Mouse (Mus musculus) MEL (cell line): ENCODE data around the gene Pik3r3. TPM values are rescaled to one million over a fixed set of nuclear protein-coding genes. Genes with fewer than 3 reads are reported as not detected.
A peak's percentile ranks its signal among the peaks of the same experiment; 100 is the strongest.

Source experiments
- DNase-seq: peaks from one replicate; pipeline ENCODE4 v3.0.0; 2011; ENCODE audit warnings: low read depth, low spot score
- H3K27ac ChIP-seq: 2 replicates; pipeline ENCODE4 v1.5.1; 2012; ENCODE audit warnings: low read depth, mild to moderate bottlenecking, control low read depth, low read length, moderate library complexity; ENCODE audit not compliant: control insufficient read depth
- H3K27me3 ChIP-seq, 2 experiments: fragments of 150-350 bp in 1 of 2; sonication (generic) in 1 of 2; 2 replicates each; pipeline ENCODE4 v1.6.1; 2012; ENCODE audit warnings: low read length in 2 of 2, mild to moderate bottlenecking in 2 of 2, improper control_type of control experiment in 1 of 2, moderate library complexity in 1 of 2; ENCODE audit not compliant: insufficient read depth in 2 of 2, control insufficient read depth in 1 of 2
- H3K36me3 ChIP-seq, 2 experiments: 2 replicates each; pipeline ENCODE4 v1.6.1; 2012 to 2014; ENCODE audit warnings: low read length in 2 of 2, improper control_type of control experiment in 1 of 2, inconsistent platforms in 1 of 2, mild to moderate bottlenecking in 1 of 2; ENCODE audit not compliant: insufficient read depth in 2 of 2, control insufficient read depth in 1 of 2
- H3K4me1 ChIP-seq, 2 experiments: fragments of 150-350 bp in 1 of 2; sonication (generic) in 1 of 2; 2 replicates each; pipeline ENCODE4 v1.6.1; 2012; ENCODE audit warnings: low read length in 2 of 2, improper control_type of control experiment in 1 of 2, mild to moderate bottlenecking in 1 of 2; ENCODE audit not compliant: insufficient read depth in 2 of 2, control insufficient read depth in 1 of 2
- H3K4me3 ChIP-seq, 2 experiments: fragments of 150-350 bp in 1 of 2; sonication (generic) in 1 of 2; 2 replicates each; pipeline ENCODE4 v1.5.1; 2012; ENCODE audit warnings: low read depth in 2 of 2, low read length in 2 of 2, mild to moderate bottlenecking in 2 of 2, moderate library complexity in 2 of 2, control low read depth in 1 of 2, improper control_type of control experiment in 1 of 2; ENCODE audit not compliant: control insufficient read depth in 1 of 2, insufficient read depth in 1 of 2
- H3K79me2 ChIP-seq: 2 replicates; pipeline ENCODE4 v1.6.1; 2012; ENCODE audit warnings: mild to moderate bottlenecking, low read length, moderate library complexity; ENCODE audit not compliant: control insufficient read depth, poor library complexity, insufficient read depth
- H3K9ac ChIP-seq: 2 replicates; pipeline ENCODE4 v1.6.1; 2012; ENCODE audit warnings: low read depth, mild to moderate bottlenecking, control low read depth, low read length, moderate library complexity; ENCODE audit not compliant: control insufficient read depth, poor library complexity, severe bottlenecking
- H3K9me3 ChIP-seq: fragments of 150-350 bp; sonication (generic); replicated peaks from 2 replicates; pipeline ENCODE4 v1.6.1; 2012; ENCODE audit warnings: mild to moderate bottlenecking, low read length, improper control_type of control experiment, moderate library complexity; ENCODE audit not compliant: insufficient read depth
- BHLHE40 ChIP-seq: IDR thresholded peaks from 2 replicates; pipeline ENCODE4 v1.6.1; 2012; ENCODE audit warnings: low read depth, mild to moderate bottlenecking, inconsistent platforms, low read length, improper control_type of control experiment, borderline replicate concordance
- CHD2 ChIP-seq: IDR thresholded peaks from 2 replicates; pipeline ENCODE4 v1.6.1; 2011; ENCODE audit warnings: low read length, improper control_type of control experiment
- CTCF ChIP-seq, 3 experiments: IDR thresholded peaks in 2 of 3; conservative IDR thresholded peaks in 1 of 3; 2 replicates each; pipeline ENCODE4 v1.5.1; 2011 to 2012; ENCODE audit warnings: low read length in 3 of 3, low read depth in 2 of 3, mild to moderate bottlenecking in 2 of 3, improper control_type of control experiment in 1 of 3, inconsistent platforms in 1 of 3, mixed read lengths in 1 of 3, moderate library complexity in 1 of 3; ENCODE audit not compliant: control insufficient read depth in 1 of 3, insufficient read depth in 1 of 3, poor library complexity in 1 of 3, severe bottlenecking in 1 of 3
- EP300 ChIP-seq, 2 experiments: IDR thresholded peaks; 2 replicates each; pipeline ENCODE4 v1.6.1; 2011; ENCODE audit warnings: improper control_type of control experiment in 2 of 2, low read length in 2 of 2, low read depth in 1 of 2, mild to moderate bottlenecking in 1 of 2
- ETS1 ChIP-seq: IDR thresholded peaks from 2 replicates; pipeline ENCODE4 v1.6.1; 2012; ENCODE audit warnings: low read depth, mild to moderate bottlenecking, inconsistent platforms, low read length, improper control_type of control experiment, moderate library complexity
- GABPA ChIP-seq: IDR thresholded peaks from 2 replicates; pipeline ENCODE4 v1.6.1; 2012; ENCODE audit warnings: low read depth, mild to moderate bottlenecking, inconsistent platforms, low read length, improper control_type of control experiment, moderate library complexity
- GATA1 ChIP-seq: IDR thresholded peaks from 2 replicates; pipeline ENCODE4 v1.6.1; 2011; ENCODE audit warnings: low read depth, low read length, improper control_type of control experiment
- KAT2A ChIP-seq: conservative IDR thresholded peaks from 2 replicates; pipeline ENCODE4 v1.6.1; 2012; ENCODE audit warnings: low read depth, low read length, improper control_type of control experiment, inconsistent platforms
- MAX ChIP-seq: IDR thresholded peaks from 2 replicates; pipeline ENCODE4 v1.6.1; 2011; ENCODE audit warnings: low read length, improper control_type of control experiment
- MEF2A ChIP-seq: IDR thresholded peaks from 2 replicates; pipeline ENCODE4 v1.6.1; 2014; ENCODE audit warnings: low read depth, mild to moderate bottlenecking, inconsistent platforms, low read length, improper control_type of control experiment; ENCODE audit not compliant: poor library complexity, insufficient replicate concordance, severe bottlenecking; ENCODE audit errors: extremely low read depth
- MXI1 ChIP-seq: IDR thresholded peaks from 2 replicates; pipeline ENCODE4 v1.6.1; 2011; ENCODE audit warnings: mild to moderate bottlenecking, low read depth, low read length, improper control_type of control experiment
- MYB ChIP-seq: IDR thresholded peaks from 2 replicates; pipeline ENCODE4 v1.6.1; 2011; ENCODE audit warnings: mild to moderate bottlenecking, low read depth, low read length, improper control_type of control experiment
- MYC ChIP-seq: IDR thresholded peaks from 2 replicates; pipeline ENCODE4 v1.6.1; 2011; ENCODE audit warnings: low read depth, mild to moderate bottlenecking, low read length, improper control_type of control experiment, moderate library complexity
- NRF1 ChIP-seq: IDR thresholded peaks from 2 replicates; pipeline ENCODE4 v1.6.1; 2014; ENCODE audit warnings: low read depth, mild to moderate bottlenecking, inconsistent platforms, low read length, improper control_type of control experiment, moderate library complexity; ENCODE audit not compliant: poor library complexity, insufficient read depth, severe bottlenecking
- POLR2AphosphoS2 ChIP-seq: IDR thresholded peaks from 2 replicates; pipeline ENCODE4 v1.6.1; 2011; ENCODE audit warnings: low read length, improper control_type of control experiment
- POLR2AphosphoS5 ChIP-seq: IDR thresholded peaks from 2 replicates; pipeline ENCODE4 v1.6.1; 2012; ENCODE audit warnings: low read depth, borderline replicate concordance, mild to moderate bottlenecking, inconsistent platforms, low read length, moderate library complexity, mixed read lengths
- RAD21 ChIP-seq: IDR thresholded peaks from 2 replicates; pipeline ENCODE4 v1.6.1; 2011; ENCODE audit warnings: mild to moderate bottlenecking, low read depth, low read length, improper control_type of control experiment
- SMC3 ChIP-seq: IDR thresholded peaks from 2 replicates; pipeline ENCODE4 v1.6.1; 2011; ENCODE audit warnings: low read depth, low read length, improper control_type of control experiment
- TBP ChIP-seq: IDR thresholded peaks from 2 replicates; pipeline ENCODE4 v1.8.0; 2011; ENCODE audit warnings: low read depth, low read length, improper control_type of control experiment
- UBTF ChIP-seq: IDR thresholded peaks from 2 replicates; pipeline ENCODE4 v1.6.1; 2012; ENCODE audit warnings: low read depth, mild to moderate bottlenecking, inconsistent platforms, low read length, improper control_type of control experiment, moderate library complexity, borderline replicate concordance; ENCODE audit not compliant: insufficient read depth
- ZNF384 ChIP-seq: IDR thresholded peaks from 2 replicates; pipeline ENCODE4 v1.6.1; 2012; ENCODE audit warnings: low read depth, mild to moderate bottlenecking, inconsistent platforms, low read length, improper control_type of control experiment
- polyA plus RNA-seq, 2 experiments: library from polyadenylated mRNA; stranded (reverse) in 1 of 2; unstranded in 1 of 2; fragments of >175 nt in 1 of 2; fragments of >200 nt in 1 of 2; gene quantifications; 2 replicates each; pipeline versions ENCODE4 v1.2.1 to v1.2.4; 2012; ENCODE audit warnings: low replicate concordance in 2 of 2, low read depth in 1 of 2; ENCODE audit not compliant: insufficient read length in 2 of 2, insufficient read depth in 1 of 2, missing spikeins in 1 of 2
- total RNA-seq: library from RNA; depleted of rRNA; stranded (reverse); fragments of 300-350 nt; gene quantifications from 2 replicates; pipeline ENCODE4 v1.2.3, GENCODE M21; 2012

The Pik3r3 gene
- total and polyA plus RNA-seq, 3 experiments: 2.1 to 2.5 TPM; not detected in 1

DNA sequence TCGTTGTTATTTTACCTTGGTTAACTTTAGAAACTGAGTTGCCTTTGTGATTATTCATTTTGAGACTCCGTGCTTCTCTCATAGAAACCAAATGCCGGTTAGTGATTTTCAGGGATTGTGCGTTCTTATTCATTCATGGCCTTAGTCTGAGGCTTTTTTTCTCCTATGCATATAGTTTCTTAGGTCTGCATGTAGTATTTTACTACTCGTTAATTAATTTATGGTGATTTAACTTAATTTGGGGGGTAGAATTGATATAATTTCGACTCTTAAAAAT lies 1.4 kb downstream of the Pik3r3 start:
- peak overlapping the region; percentile 84 to 85 for H3K4me3 ChIP-seq
- peaks cover 0 to 8% of the 10 kb centered on the region in 2 experiments; a peak in 2 of 4 replicates for H3K36me3 ChIP-seq
- H3K9ac ChIP-seq: peak overlapping the region; percentile 84
- TF ChIP-seq CHD2: no peak
- TF ChIP-seq EP300 (IDR thresholded peaks at IDR 0.05; ENCODE audit: low read depth in 1 of 2, low read length in 2 of 2): no peak
- no peak for TF ChIP-seq SMC3
- H3K9me3 ChIP-seq: no peaks in the 10 kb centered on the region
- DNase-seq: no peak
- no peak overlapping the region for H3K27ac ChIP-seq
- H3K27me3 ChIP-seq: no peaks in the 10 kb centered on the region
- H3K4me1 ChIP-seq: peaks cover 4% of the 10 kb centered on the region in 2 experiments; a peak in 3 of 4 replicates
- peaks cover 4% of the 10 kb centered on the region; the same call in 1 of the 2 replicates for H3K79me2 ChIP-seq

DNA sequence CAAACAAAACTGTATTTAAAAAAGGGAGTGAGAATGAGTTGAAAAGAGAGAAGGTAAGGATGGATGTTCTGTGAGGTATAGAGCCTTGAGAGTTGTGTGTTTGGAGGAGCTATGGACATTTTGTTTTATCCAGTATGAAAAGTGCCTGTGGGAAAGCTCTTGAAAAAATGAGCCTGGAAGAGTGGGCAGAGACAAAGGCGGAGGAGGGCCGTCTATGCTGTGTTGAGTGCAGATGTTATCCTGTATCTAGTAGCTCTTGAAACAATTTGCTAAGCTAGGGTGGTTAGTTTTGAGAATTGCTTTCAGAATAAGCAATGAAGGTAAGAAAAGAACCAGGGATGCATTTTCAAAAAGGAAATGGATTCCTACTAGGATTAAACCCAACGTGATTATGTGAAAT lies 22.0 kb downstream of the Pik3r3 start:
- Histone ChIP-seq H3K36me3 (peaks cover 0 to 15% of the 10 kb centered on the region in 2 experiments; a peak in 2 of 4 replicates), H3K9me3 (no peaks in the 10 kb centered on the region), H3K9ac (no peak overlapping the region), H3K27ac (no peak overlapping the region), H3K79me2 (no peaks in the 10 kb centered on the region), H3K4me3 (no peak overlapping the region), H3K27me3 (no peaks in the 10 kb centered on the region), H3K4me1 (peaks cover 5 to 14% of the 10 kb centered on the region in 2 experiments; a peak in 3 of 4 replicates)
- DNase-seq: no peak
- TF ChIP-seq MYC: no peak
- no peak for TF ChIP-seq UBTF
- TF ChIP-seq GABPA: no peak
- no peak for TF ChIP-seq CTCF (IDR thresholded peaks at IDR 0.05 in 2 of 3, conservative IDR thresholded peaks at IDR 0.05 in 1 of 3; ENCODE audit: control insufficient read depth in 1 of 3, insufficient read depth in 1 of 3, low read depth in 2 of 3, low read length in 3 of 3, poor library complexity in 1 of 3, severe bottlenecking in 1 of 3)
- no peak for TF ChIP-seq TBP
- TF ChIP-seq ETS1: no peak
- TF ChIP-seq MEF2A: no peak
- no peak for TF ChIP-seq POLR2AphosphoS2
- TF ChIP-seq MAX: no peak
- no peak for TF ChIP-seq RAD21
- no peak for TF ChIP-seq KAT2A
- TF ChIP-seq MXI1: no peak
- TF ChIP-seq NRF1: no peak
- no peak for TF ChIP-seq ZNF384
- TF ChIP-seq BHLHE40: no peak
- TF ChIP-seq POLR2AphosphoS5: no peak
- TF ChIP-seq GATA1: no peak
- no peak for TF ChIP-seq MYB
- TF ChIP-seq, all 39 proteins: peak for 0
